Mouse (Mus musculus): Measurements from ENCODE around the gene Dhx34. TPM values are rescaled to one million over a fixed set of nuclear protein-coding genes. Genes with fewer than 3 reads are reported as not detected.
A peak's percentile ranks its signal among the peaks of the same experiment; 100 is the strongest.

Gene Dhx34
- polyA plus RNA-seq, 1 experiment from 2014 or later: 7.3 TPM

- Histone ChIP-seq H3K4me2 (replicated peaks; ENCODE audit: low read depth) (no peak overlapping the region), H3K9ac (ENCODE audit: low read depth, low read length) (no peak overlapping the region), H3K27ac (ENCODE audit: low read depth, low read length) (peak overlapping the region; percentile 15; the same call in 1 of the 2 replicates), H3K36me3 (ENCODE audit: control insufficient read depth, insufficient read depth) (peaks cover 56% of the 10 kb centered on the region), H3K4me3 (ENCODE audit: low read depth, low read length) (no peak overlapping the region), H3K27me3 (replicated peaks; ENCODE audit: control insufficient read depth, insufficient read depth, low read length) (no peaks in the 10 kb centered on the region), H3K9me3 (ENCODE audit: control insufficient read depth) (no peaks in the 10 kb centered on the region), H3K4me1 (replicated peaks; ENCODE audit: control insufficient read depth, insufficient read depth, low read length) (no peaks in the 10 kb centered on the region)
- ATAC-seq: no peak
- TF ChIP-seq CTCF (IDR thresholded peaks at IDR 0.05; ENCODE audit: low read depth): no peak
- 88% methylated on average over 7 of the region's 7 CpGs for WGBS
Measured at GRCm38 (mm10) chr7:16207076-16207475, 14.8 kb downstream of the Dhx34 start.

DNA sequence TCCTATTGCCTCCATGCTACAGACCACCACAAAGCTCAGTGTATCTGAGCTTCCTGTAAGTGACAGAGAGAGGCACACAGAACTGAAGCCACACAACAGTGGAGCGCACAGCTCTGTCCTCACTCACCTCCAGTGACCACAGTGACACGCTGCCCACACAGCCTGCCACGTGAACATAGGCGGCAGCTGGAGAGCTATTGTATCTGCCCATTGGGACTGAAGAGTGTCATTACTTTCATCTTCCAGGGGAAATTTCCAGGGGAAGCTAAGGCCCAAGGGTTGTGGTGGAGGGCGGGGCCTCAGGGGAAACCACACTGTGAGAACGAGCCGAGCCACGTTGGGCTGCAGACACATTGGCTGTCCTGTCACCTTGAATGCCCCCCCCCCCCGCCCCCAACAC lies 17.0 kb downstream of the Dhx34 start:
- H3K27me3 ChIP-seq (replicated peaks; ENCODE audit: control insufficient read depth, insufficient read depth, low read length): no peaks in the 10 kb centered on the region
- no peaks in the 10 kb centered on the region for H3K4me1 ChIP-seq (replicated peaks; ENCODE audit: control insufficient read depth, insufficient read depth, low read length)
- no peak for ATAC-seq
- H3K27ac ChIP-seq (ENCODE audit: low read depth, low read length): no peak overlapping the region
- peaks cover 60% of the 10 kb centered on the region for H3K36me3 ChIP-seq (ENCODE audit: control insufficient read depth, insufficient read depth)
- H3K4me2 ChIP-seq (replicated peaks; ENCODE audit: low read depth): no peak overlapping the region
- TF ChIP-seq CTCF (IDR thresholded peaks at IDR 0.05; ENCODE audit: low read depth): no peak
- no peak overlapping the region for H3K4me3 ChIP-seq (ENCODE audit: low read depth, low read length)
- H3K9ac ChIP-seq (ENCODE audit: low read depth, low read length): no peak overlapping the region
- 74% methylated on average over 9 of the region's 9 CpGs for WGBS
- H3K9me3 ChIP-seq (ENCODE audit: control insufficient read depth): no peaks in the 10 kb centered on the region

- 90% methylated on average over 13 of the region's 13 CpGs for WGBS
- no peaks in the 10 kb centered on the region for H3K4me1 ChIP-seq (replicated peaks; ENCODE audit: control insufficient read depth, insufficient read depth, low read length)
- ATAC-seq: peak; percentile 5; the same call in 1 of the 2 replicates
- no peak overlapping the region for H3K4me3 ChIP-seq (ENCODE audit: low read depth, low read length)
- H3K9me3 ChIP-seq (ENCODE audit: control insufficient read depth): no peaks in the 10 kb centered on the region
- no peak overlapping the region for H3K4me2 ChIP-seq (replicated peaks; ENCODE audit: low read depth)
- H3K9ac ChIP-seq (ENCODE audit: low read depth, low read length): no peak overlapping the region
- H3K27ac ChIP-seq (ENCODE audit: low read depth, low read length): peak overlapping the region; percentile 69
- TF ChIP-seq CTCF (IDR thresholded peaks at IDR 0.05; ENCODE audit: low read depth): no peak
- no peaks in the 10 kb centered on the region for H3K27me3 ChIP-seq (replicated peaks; ENCODE audit: control insufficient read depth, insufficient read depth, low read length)
- H3K36me3 ChIP-seq (ENCODE audit: control insufficient read depth, insufficient read depth): peaks cover 57% of the 10 kb centered on the region
Measured at GRCm38 (mm10) chr7:16203505-16203903, 18.3 kb downstream of the Dhx34 start.

- 52% methylated on average over 15 of the region's 15 CpGs for WGBS
- H3K27ac ChIP-seq (ENCODE audit: low read depth, low read length): peak overlapping the region; percentile 69
Measured at GRCm38 (mm10) chr7:16202756-16203504, 18.9 kb downstream of the Dhx34 start.

GRCm38 (mm10) chr7:16201136-16201535 lies 20.7 kb downstream of the Dhx34 start:
- Histone ChIP-seq H3K27me3 (replicated peaks; ENCODE audit: control insufficient read depth, insufficient read depth, low read length) (no peaks in the 10 kb centered on the region), H3K4me3 (ENCODE audit: low read depth, low read length) (no peak overlapping the region), H3K4me1 (replicated peaks; ENCODE audit: control insufficient read depth, insufficient read depth, low read length) (no peaks in the 10 kb centered on the region), H3K36me3 (ENCODE audit: control insufficient read depth, insufficient read depth) (peaks cover 66% of the 10 kb centered on the region), H3K4me2 (replicated peaks; ENCODE audit: low read depth) (no peak overlapping the region), H3K27ac (ENCODE audit: low read depth, low read length) (no peak overlapping the region), H3K9me3 (ENCODE audit: control insufficient read depth) (no peaks in the 10 kb centered on the region), H3K9ac (ENCODE audit: low read depth, low read length) (no peak overlapping the region)
- no peak for TF ChIP-seq CTCF (IDR thresholded peaks at IDR 0.05; ENCODE audit: low read depth)
- 74% methylated on average over 6 of the region's 6 CpGs for WGBS
- ATAC-seq: no peak

More at GRCm38 (mm10) chr7:16202756-16203504, 18.9 kb downstream of the Dhx34 start:
- H3K4me2 ChIP-seq (replicated peaks; ENCODE audit: low read depth): no peak overlapping the region
- H3K4me1 ChIP-seq (replicated peaks; ENCODE audit: control insufficient read depth, insufficient read depth, low read length): no peaks in the 10 kb centered on the region
- H3K9ac ChIP-seq (ENCODE audit: low read depth, low read length): no peak overlapping the region
- H3K27me3 ChIP-seq (replicated peaks; ENCODE audit: control insufficient read depth, insufficient read depth, low read length): no peaks in the 10 kb centered on the region
- TF ChIP-seq CTCF (IDR thresholded peaks at IDR 0.05; ENCODE audit: low read depth): peak; percentile 37
- ATAC-seq: peak; percentile 85
- no peak overlapping the region for H3K4me3 ChIP-seq (ENCODE audit: low read depth, low read length)
- no peaks in the 10 kb centered on the region for H3K9me3 ChIP-seq (ENCODE audit: control insufficient read depth)
- peaks cover 59% of the 10 kb centered on the region for H3K36me3 ChIP-seq (ENCODE audit: control insufficient read depth, insufficient read depth)

DNA sequence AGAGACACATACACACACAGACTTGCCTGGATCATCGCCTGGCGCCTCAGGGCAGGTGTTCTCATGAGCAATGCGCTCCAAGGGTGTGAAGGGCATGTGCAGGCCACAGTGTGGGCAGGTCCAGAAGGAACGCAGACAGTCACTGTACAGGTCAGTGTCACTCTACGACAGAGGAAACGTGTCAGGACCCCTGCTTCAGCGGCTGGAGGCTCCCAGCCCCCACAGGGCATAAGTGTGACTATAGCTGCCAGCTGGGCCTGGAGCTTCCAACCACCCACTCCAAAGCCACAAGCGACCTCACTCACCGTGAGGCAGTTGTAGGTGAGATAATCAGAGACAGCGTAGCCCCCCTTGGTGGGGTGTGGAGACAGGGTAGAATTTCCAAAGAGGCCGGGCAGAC lies 23.3 kb downstream of the Dhx34 start:
- 88% methylated on average over 11 of the region's 11 CpGs for WGBS
- H3K36me3 ChIP-seq (ENCODE audit: control insufficient read depth, insufficient read depth): peaks cover 43% of the 10 kb centered on the region

More for the DNA sequence above, 23.3 kb downstream of the Dhx34 start:
- no peaks in the 10 kb centered on the region for H3K9me3 ChIP-seq (ENCODE audit: control insufficient read depth)
- no peak for ATAC-seq
- H3K27me3 ChIP-seq (replicated peaks; ENCODE audit: control insufficient read depth, insufficient read depth, low read length): no peaks in the 10 kb centered on the region
- H3K27ac ChIP-seq (ENCODE audit: low read depth, low read length): no peak overlapping the region
- no peak overlapping the region for H3K4me2 ChIP-seq (replicated peaks; ENCODE audit: low read depth)
- no peaks in the 10 kb centered on the region for H3K4me1 ChIP-seq (replicated peaks; ENCODE audit: control insufficient read depth, insufficient read depth, low read length)
- H3K4me3 ChIP-seq (ENCODE audit: low read depth, low read length): no peak overlapping the region
- no peak overlapping the region for H3K9ac ChIP-seq (ENCODE audit: low read depth, low read length)
- TF ChIP-seq CTCF (IDR thresholded peaks at IDR 0.05; ENCODE audit: low read depth): no peak
